Mouse (Mus musculus) kidney, adult 2 months (tissue): ENCODE data around the gene Kctd13. TPM values are rescaled to one million over a fixed set of nuclear protein-coding genes. Genes with fewer than 3 reads are reported as not detected.

Experiments
- DNase-seq: peaks from one replicate; pipeline ENCODE4 v3.0.0; 2021
- H3K27ac ChIP-seq: fragments of 200-500 bp; 2 replicates; pipeline ENCODE4 v1.5.1; 2012; ENCODE audit warnings: low read depth, low read length, control low read depth, inconsistent platforms; ENCODE audit not compliant: insufficient read depth
- H3K27me3 ChIP-seq: fragments of 200-500 bp; replicated peaks from 2 replicates; pipeline ENCODE4 v1.6.1; 2012; ENCODE audit warnings: mild to moderate bottlenecking, moderate library complexity, low read length, inconsistent platforms; ENCODE audit not compliant: control insufficient read depth, insufficient read depth
- H3K36me3 ChIP-seq: fragments of 200-500 bp; 2 replicates; pipeline ENCODE4 v1.6.1; 2012; ENCODE audit warnings: mild to moderate bottlenecking, moderate library complexity, low read length, inconsistent platforms; ENCODE audit not compliant: control insufficient read depth, insufficient read depth
- H3K4me1 ChIP-seq: fragments of 200-500 bp; 2 replicates; pipeline ENCODE4 v1.6.1; 2011; ENCODE audit warnings: low read length; ENCODE audit not compliant: control insufficient read depth, insufficient read depth
- H3K4me3 ChIP-seq: fragments of 200-500 bp; 2 replicates; pipeline ENCODE4 v1.5.1; 2011; ENCODE audit warnings: mild to moderate bottlenecking, low read depth, low read length, control low read depth; ENCODE audit not compliant: insufficient read depth
- CTCF ChIP-seq: fragments of 200-500 bp; conservative IDR thresholded peaks from 2 replicates; pipeline ENCODE4 v1.5.1; 2011; ENCODE audit warnings: low read depth, mild to moderate bottlenecking, control low read depth, low read length, moderate library complexity, mixed read lengths; ENCODE audit not compliant: insufficient read depth, insufficient read length
- POLR2A ChIP-seq: fragments of 200-500 bp; IDR thresholded peaks from one replicate; pipeline ENCODE4 v1.6.1; 2011; ENCODE audit warnings: low read depth, low read length, control low read depth
- WGBS: fragments of 180-500 bp; shearing (Covaris S2); methylation state at CpG from one replicate; pipeline ENCODE4 v1.1.7; 2018; 5-methylcytosine and 5-hydroxymethylcytosine counted together
- polyA plus RNA-seq: library from polyadenylated mRNA; depleted of rRNA; stranded (reverse); fragments of >200 nt; gene quantifications from 2 replicates; pipeline ENCODE4 v1.2.3, GENCODE M21; 2012

Gene Kctd13
- polyA plus RNA-seq, 1 experiment: 21.4 TPM

DNA sequence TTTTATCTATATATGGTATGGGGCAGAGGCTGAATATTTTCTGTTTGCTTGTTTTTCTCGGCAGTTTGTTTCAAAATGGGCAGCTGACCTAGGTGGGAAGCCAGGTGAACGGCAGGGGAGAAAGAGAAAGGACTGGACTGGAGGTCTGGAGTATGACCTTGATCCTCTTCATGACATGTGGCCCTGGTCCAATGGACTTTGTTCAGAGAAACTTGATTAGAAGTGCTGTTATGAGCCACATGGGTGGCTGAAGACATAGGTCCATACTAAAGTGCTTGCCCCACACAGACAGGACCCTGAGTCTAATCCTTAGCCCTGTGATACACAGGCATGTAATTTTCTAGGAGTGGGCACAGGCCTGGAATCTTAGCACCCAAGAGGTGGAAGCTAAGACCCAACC lies 7.1 kb upstream of the Kctd13 start:
- Histone ChIP-seq H3K4me1 (peaks cover 7% of the 10 kb centered on the region; the same call in 1 of the 2 replicates), H3K4me3 (no peak overlapping the region), H3K27ac (peak overlapping the region; percentile 89), H3K27me3 (no peaks in the 10 kb centered on the region), H3K36me3 (no peaks in the 10 kb centered on the region)
- TF ChIP-seq POLR2A: no peak
- TF ChIP-seq CTCF: no peak
- 46% methylated on average over 2 of the region's 2 CpGs for WGBS
- peak; percentile 86 for DNase-seq

- no peak for TF ChIP-seq POLR2A
- no peak for TF ChIP-seq CTCF
- Histone ChIP-seq H3K27me3 (no peaks in the 10 kb centered on the region), H3K27ac (peak within 1 kb of the TSS; percentile 89), H3K36me3 (no peaks in the 10 kb centered on the region), H3K4me1 (peaks cover 7% of the 10 kb centered on the region; the same call in 1 of the 2 replicates), H3K4me3 (peak within 1 kb of the TSS; percentile 34; the same call in 1 of the 2 replicates)
- DNase-seq: peak; percentile 94
- 25% methylated on average over 5 of the region's 5 CpGs for WGBS
Measured at GRCm38 (mm10) chr7:126922624-126923060, 6.0 kb upstream of the Kctd13 start, which contains the start of gene Tmem219. TSS of gene Tmem219 (minus strand) at chr7:126922917.

GRCm38 (mm10) chr7:126923999-126924398 lies 4.7 kb upstream of the Kctd13 start:
- TF ChIP-seq POLR2A (no peak), CTCF (no peak)
- WGBS: 71% methylated on average over 5 of the region's 5 CpGs
- peaks cover 6% of the 10 kb centered on the region; the same call in 1 of the 2 replicates for H3K4me1 ChIP-seq
- no peak overlapping the region for H3K4me3 ChIP-seq
- no peak overlapping the region for H3K27ac ChIP-seq
- H3K27me3 ChIP-seq: no peaks in the 10 kb centered on the region
- no peaks in the 10 kb centered on the region for H3K36me3 ChIP-seq
- no peak for DNase-seq

- 47% methylated on average over 3 of the region's 3 CpGs for WGBS
- Histone ChIP-seq H3K4me3 (no peak overlapping the region), H3K4me1 (peaks cover 8% of the 10 kb centered on the region; the same call in 1 of the 2 replicates), H3K27ac (no peak overlapping the region), H3K36me3 (no peaks in the 10 kb centered on the region), H3K27me3 (no peaks in the 10 kb centered on the region)
- no peak for DNase-seq
- TF ChIP-seq POLR2A (no peak), CTCF (no peak)
Measured at GRCm38 (mm10) chr7:126926299-126926698, 2.4 kb upstream of the Kctd13 start.

DNA sequence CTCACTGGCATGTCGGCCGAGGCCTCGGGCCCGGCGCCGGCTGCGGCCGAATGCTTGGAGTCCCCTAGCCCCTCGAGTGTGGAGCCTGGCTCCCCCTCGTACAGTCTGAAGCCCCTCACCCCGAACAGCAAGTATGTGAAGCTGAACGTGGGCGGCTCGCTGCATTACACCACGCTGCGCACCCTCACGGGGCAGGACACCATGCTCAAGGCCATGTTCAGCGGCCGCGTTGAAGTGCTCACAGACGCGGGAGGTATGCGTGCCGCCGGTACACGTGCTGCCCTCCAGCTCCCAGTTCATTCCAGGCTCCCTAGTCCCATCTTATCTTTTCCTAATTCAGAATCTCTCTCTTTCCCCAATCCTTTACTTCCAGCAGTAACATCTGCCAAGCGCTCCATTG lies 367 bp downstream of the Kctd13 start:
- H3K27ac ChIP-seq: no peak overlapping the region
- H3K4me3 ChIP-seq: peak overlapping the region; percentile 91
- no peak for TF ChIP-seq POLR2A
- no peak for TF ChIP-seq CTCF
- H3K4me1 ChIP-seq: peaks cover 3% of the 10 kb centered on the region; the same call in 1 of the 2 replicates
- H3K27me3 ChIP-seq: no peaks in the 10 kb centered on the region
- peak; percentile 18 for DNase-seq
- H3K36me3 ChIP-seq: no peaks in the 10 kb centered on the region
- 1% methylated on average over 27 of the region's 27 CpGs for WGBS

DNA sequence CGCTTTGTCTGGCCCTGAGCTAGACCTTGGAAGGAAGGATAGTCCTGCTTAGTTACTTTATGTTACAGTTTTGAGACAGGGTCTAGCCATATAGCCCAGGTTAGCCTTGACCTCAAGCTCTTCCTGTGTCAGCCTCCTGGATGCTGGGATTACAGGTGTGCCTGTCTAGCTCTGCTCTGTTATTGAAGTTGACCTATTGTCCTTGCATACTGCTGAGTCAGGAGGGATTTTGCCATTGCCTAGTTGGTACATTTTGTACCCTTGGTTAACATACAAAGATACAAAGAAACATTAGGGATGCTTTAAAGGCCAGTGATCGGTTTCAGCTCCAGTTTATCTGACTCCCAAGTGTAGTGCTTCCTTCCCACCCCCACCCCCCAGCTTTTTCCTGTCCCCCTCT lies 4.0 kb downstream of the Kctd13 start:
- no peak overlapping the region for H3K4me3 ChIP-seq
- peaks cover 3% of the 10 kb centered on the region; the same call in 1 of the 2 replicates for H3K4me1 ChIP-seq
- no peak for TF ChIP-seq CTCF
- no peak for TF ChIP-seq POLR2A
- H3K36me3 ChIP-seq: no peaks in the 10 kb centered on the region
- no peaks in the 10 kb centered on the region for H3K27me3 ChIP-seq
- peak; percentile 36 for DNase-seq
- no peak overlapping the region for H3K27ac ChIP-seq
- WGBS: 76% methylated on average over 2 of the region's 2 CpGs

- Histone ChIP-seq H3K4me3 (no peak overlapping the region), H3K4me1 (no peaks in the 10 kb centered on the region), H3K27ac (no peak overlapping the region), H3K27me3 (no peaks in the 10 kb centered on the region), H3K36me3 (no peaks in the 10 kb centered on the region)
- DNase-seq: no peak
- 65% methylated on average over 6 of the region's 6 CpGs for WGBS
- TF ChIP-seq POLR2A: no peak
- TF ChIP-seq CTCF: no peak
Measured at GRCm38 (mm10) chr7:126941171-126941570, 12.5 kb downstream of the Kctd13 start.

GRCm38 (mm10) chr7:126941801-126942200 lies 13.1 kb downstream of the Kctd13 start:
- WGBS: 77% methylated on average over 5 of the region's 5 CpGs
- H3K4me1 ChIP-seq: no peaks in the 10 kb centered on the region
- DNase-seq: no peak
- H3K36me3 ChIP-seq: no peaks in the 10 kb centered on the region
- no peak overlapping the region for H3K4me3 ChIP-seq
- H3K27me3 ChIP-seq: no peaks in the 10 kb centered on the region
- TF ChIP-seq POLR2A (no peak), CTCF (no peak)
- no peak overlapping the region for H3K27ac ChIP-seq
